Mouse (Mus musculus) layer of hippocampus, adult 8-10 months (tissue): Measurements from ENCODE around the gene Cd163. TPM values are rescaled to one million over a fixed set of nuclear protein-coding genes. Genes with fewer than 3 reads are reported as not detected.
"Not testable (repeated sequence)": the region's sequence is repeated elsewhere in the genome, so short reads cannot be mapped to it uniquely, and the experiment has no call there.

Experiments
- DNase-seq, 2 experiments: peaks; one replicate each; pipeline ENCODE4 v3.0.0; 2022; ENCODE audit warnings: low spot score in 2 of 2
- total RNA-seq, 4 experiments: library from RNA; stranded (reverse); gene quantifications; 2 replicates each; pipeline ENCODE4 v1.2.4; 2022

Gene Cd163
- 1 to 10 TPM; 2.1 to 2.8 (median 2.4) TPM for total RNA-seq

- DNase-seq: no peak
Measured at GRCm38 (mm10) chr6:124304356-124304755, at the start of gene Cd163. Cd163 (plus strand) TSS chr6:124304656.

- no peak for DNase-seq
Measured at GRCm38 (mm10) chr6:124255721-124256470, 48.6 kb upstream of the Cd163 start.

DNA sequence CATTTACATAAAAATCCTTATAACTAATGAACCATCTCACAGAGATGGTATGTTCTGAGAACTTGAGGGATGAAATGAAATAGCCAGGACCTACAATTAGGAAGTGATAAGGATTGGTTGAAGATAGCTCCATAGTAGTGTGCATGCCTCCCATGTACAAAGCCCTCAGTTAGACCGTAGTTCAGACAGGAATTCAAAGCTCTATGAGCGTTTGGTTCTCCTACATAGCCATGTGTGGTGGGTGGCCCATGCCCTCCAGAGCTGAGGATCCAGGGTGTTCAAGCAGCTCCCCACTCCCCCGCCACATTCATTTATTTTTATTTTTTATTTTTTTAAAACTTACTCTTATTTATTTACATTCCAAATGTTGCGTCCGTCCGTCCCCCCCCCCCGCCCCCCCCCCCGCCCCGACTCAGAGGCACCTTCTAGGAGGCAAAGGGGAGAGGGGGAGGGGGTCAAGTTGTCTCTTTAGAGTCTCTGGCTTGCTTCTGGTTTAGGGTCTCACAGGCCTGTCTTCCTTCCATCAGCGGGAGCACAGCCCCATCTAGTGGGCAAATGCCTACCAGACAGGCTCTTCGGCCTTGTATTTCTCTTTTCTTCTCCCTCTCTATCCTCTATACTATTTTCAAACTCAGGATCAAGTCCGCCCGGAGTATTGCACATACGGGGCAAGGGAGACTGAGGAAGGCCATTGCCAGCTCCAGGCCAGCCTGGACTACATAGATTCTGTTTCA, 44.1 kb upstream of the Cd163 start:
- DNase-seq: peak in 1 of 2 experiments; percentile 65

- peak; percentile 13 to 69 for DNase-seq
Measured at GRCm38 (mm10) chr6:124262696-124263095, 41.8 kb upstream of the Cd163 start.

DNA sequence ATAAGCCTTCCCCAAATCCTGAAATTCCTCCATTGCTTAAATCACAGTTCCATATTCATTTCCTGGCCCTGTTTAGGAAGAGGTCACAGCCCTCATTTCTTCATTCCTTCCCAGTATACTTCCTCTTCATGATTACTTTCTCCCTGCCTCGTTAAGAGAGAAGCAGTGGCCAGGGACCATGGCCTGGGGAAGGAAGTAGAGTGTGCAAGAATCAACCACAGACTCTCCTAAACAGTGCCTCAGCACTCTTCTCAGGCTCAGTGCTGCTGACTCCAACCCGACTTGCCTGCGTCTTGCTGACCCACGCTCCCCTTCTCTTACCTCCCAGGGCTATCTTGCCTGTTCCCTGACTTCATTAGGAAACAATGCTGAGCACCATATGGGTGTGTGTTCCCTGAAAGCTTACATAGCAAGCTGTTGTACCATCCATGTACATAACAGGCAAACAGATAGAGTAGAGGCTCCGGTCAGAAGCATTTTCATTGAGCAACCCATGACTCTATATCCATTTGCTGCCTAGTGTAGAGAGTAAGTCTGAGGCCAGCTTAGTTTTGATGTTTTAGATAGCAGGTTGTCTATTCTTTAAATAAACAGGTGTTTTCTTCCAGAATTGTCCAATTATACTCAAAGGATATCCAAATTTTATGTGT, 31.1 kb upstream of the Cd163 start:
- no peak for DNase-seq

DNA sequence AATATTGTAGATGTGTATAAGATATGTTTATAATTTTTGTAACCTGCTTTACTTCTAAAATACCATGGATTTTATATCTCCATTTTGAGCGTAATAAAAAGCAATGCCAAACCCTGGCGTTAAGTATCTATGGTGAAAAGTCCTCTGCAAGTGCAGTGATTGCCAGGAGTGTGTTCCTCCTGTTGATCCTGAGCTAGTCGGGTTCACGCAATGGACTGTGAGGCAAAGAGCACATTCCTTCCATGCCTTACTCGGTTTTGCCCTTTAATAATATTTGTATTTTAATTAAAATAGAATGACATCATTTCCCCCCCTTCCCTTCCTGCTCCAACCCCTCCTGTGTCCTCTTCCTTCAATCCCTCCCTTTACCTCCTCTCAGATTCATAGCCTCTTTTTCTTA, 26.8 kb upstream of the Cd163 start:
- no peak for DNase-seq

DNA sequence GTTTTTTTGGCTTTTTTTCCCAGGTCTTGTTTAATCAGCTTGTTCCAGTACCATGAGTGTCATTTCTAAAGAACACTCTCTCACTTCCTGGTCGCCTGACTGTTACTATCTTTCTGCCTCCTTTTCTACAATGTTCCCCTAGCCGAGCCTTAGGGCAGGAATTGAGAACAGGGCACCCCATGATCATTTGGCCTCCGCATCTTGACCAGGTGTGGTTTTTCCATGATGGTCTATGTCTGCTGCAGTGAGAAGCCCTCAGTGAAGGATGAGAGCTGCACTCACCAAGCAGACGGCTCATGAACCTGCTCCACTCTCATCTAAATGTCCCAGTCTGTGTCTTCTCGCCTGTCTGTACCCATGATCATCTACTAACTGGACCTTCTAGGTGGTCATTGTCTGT, 26.2 kb upstream of the Cd163 start:
- DNase-seq: no peak

DNA sequence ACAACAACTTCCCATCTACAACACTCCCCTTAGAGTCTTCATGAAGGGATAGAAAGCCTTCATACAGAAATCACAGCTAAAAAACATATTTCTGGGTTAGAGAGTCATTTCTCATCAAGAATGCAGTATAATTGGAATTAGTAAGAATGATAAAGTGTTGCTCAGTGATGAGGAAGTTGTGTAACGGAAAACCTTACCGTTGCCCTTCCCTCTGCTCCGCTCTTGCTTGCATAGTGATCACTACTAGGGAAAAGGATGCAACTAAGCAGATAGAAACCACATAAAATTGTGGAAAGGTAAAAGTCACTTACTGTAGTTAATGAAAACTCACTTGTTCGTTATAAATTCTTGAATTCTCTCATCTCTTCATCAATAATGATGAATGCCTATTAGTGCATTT, 21.7 kb upstream of the Cd163 start:
- no peak for DNase-seq

GRCm38 (mm10) chr6:124297378-124297777, 7.1 kb upstream of the Cd163 start:
- DNase-seq: not testable (repeated sequence)

- DNase-seq: no peak
Measured at GRCm38 (mm10) chr6:124301447-124302192, 2.8 kb upstream of the Cd163 start.

DNA sequence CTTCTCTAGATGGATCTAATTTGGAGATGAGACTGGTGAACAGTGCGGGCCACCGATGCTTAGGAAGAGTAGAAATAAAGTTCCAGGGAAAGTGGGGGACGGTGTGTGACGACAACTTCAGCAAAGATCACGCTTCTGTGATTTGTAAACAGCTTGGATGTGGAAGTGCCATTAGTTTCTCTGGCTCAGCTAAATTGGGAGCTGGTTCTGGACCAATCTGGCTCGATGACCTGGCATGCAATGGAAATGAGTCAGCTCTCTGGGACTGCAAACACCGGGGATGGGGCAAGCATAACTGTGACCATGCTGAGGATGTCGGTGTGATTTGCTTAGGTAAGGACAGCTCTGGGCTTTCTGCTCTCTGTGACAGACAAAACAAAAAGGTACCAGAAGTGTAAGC, 4.5 kb downstream of the Cd163 start:
- DNase-seq: no peak

DNA sequence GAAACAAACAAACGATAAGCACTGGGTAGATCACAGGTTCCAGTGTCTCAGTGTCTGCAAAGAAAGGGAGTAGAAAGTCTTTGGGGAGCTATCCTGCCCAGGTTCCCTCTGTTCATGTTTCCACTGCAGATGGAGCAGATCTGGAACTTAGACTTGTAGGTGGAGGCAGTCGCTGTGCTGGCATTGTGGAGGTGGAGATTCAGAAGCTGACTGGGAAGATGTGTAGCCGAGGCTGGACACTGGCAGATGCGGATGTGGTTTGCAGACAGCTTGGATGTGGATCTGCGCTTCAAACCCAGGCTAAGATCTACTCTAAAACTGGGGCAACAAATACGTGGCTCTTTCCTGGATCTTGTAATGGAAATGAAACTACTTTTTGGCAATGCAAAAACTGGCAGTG, 7.8 kb downstream of the Cd163 start:
- no peak for DNase-seq

- no peak for DNase-seq
Measured at GRCm38 (mm10) chr6:124320371-124320770, 15.9 kb downstream of the Cd163 start.

DNA sequence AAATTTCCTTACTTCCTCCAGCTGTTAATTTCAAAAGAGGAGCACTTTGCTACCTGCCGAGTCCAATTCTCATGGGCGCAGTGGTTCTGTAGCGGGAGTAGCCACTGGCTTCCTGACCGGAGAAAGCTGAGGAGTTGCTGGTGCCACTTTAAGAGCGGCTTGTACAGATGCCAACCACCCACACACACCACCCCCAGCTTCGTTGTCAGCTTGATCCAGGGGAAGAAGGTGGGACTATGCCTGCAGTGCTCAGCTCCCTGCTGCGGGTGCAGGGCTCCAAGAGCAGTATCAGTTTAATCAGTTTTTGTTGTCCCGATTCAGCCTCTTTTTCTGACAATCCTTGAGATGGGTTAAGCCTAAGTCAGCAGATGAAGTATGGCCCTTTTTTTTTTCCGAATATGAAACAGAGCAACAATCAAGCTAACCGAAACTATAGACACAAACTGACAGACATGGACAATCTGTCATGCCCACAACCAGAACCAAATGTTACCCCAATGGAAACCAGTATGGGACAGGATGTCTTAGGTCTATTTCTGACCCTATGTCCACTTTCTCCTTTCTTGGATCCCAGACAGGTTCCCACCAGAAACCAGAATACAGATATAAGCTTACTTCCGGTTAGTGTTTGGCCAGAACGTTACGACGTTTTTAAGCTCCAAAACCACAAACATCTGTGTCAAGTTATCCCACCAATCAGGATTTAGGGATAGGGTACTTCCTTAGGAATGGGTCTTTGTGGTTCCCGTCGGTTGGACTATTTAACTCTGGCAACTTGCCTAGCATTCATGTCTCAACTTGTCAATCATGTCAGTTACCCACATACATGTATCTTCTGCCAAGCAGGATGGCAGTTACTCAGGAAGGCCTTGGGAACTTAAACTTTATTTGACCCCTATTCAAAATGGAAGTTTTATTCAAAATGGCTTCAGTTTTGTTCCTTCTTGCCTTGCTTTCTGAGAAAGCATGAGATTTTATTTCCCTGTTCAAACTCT, 17.3 kb downstream of the Cd163 start:
- no peak for DNase-seq

DNA sequence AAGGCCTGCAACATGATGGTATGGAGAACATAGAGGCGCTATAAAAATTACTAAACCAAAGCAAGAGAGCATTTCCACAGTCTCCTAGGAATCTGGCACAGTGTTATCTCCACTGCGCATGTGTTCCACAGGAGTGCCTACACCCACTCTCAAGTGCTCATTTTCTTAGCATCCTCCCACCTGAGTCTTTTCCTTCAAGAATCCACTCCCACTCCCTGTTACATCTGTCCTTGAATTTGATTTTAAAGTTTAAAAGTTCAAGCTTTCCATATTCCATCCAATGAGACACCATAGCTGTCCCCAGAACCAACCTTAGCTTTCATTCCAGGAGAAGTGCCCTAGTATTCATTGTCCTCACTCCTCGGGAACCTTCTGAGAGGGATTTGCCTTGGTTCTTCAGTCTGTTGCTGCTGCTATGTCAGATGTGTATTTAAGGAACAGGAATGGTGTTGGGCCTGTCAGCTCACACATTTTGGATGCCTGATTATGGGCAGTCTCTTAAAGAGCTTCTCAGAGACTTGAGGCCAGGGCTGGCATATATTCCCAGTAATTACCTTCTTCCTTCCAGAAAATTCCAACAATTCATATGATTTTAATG, 24.0 kb downstream of the Cd163 start:
- DNase-seq: no peak

- DNase-seq: no peak
Measured at GRCm38 (mm10) chr6:124329622-124330021, 25.2 kb downstream of the Cd163 start.

DNA sequence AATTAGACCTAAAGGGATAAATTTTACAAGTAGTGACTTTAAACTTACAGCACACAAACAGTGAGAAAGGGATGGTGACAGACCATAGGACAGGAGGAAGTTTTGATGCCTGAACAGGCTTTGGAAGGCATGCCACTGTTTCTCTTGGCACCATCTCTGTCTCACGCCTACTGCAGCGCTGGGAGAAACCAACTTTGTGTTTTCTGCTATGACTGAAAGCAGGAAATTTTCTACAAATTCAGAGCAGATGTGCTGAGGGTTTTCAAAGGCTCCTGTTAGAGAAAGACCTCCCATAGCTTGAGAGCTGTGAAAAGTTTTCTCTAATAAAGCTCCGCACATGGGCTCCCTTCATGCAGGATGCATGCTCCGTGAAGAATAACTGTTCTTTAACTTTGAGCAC, 40.6 kb downstream of the Cd163 start:
- peak in 1 of 2 experiments; percentile 13 for DNase-seq

DNA sequence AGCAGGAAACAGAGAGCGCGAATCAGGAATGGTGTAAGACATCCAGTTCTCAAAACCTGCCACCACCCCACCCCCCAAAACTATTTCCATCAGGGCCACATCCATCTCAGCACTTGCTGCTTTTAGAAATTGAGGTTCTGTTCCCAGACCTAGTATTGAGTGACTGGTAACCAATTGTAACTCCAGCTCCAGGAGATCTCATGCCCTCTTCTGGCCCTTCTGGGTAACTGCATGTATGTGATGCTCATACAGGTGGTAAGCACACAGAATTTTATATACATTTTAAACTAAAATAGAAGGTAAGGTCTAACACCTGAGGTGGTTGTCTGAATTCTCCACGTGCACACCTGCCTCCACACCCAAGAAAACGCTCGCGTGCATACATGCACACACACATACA, 42.2 kb downstream of the Cd163 start:
- DNase-seq: no peak

GRCm38 (mm10) chr6:124353246-124353645, 48.8 kb downstream of the Cd163 start:
- DNase-seq: no peak

- no peak for DNase-seq
Measured at GRCm38 (mm10) chr6:124358953-124359352, 54.5 kb downstream of the Cd163 start.
